Mouse (Mus musculus) lung, postnatal 0 days (tissue): ENCODE measurements around the gene Thpo.

Experiments
- CTCF ChIP-seq: IDR thresholded peaks from 2 replicates; pipeline ENCODE4 v1.5.1; 2016; ENCODE audit warnings: antibody characterized with exemption, mild to moderate bottlenecking
- EP300 ChIP-seq: IDR thresholded peaks from 2 replicates; pipeline ENCODE4 v1.6.1; 2016; ENCODE audit warnings: antibody characterized with exemption, mild to moderate bottlenecking, control low read depth

DNA sequence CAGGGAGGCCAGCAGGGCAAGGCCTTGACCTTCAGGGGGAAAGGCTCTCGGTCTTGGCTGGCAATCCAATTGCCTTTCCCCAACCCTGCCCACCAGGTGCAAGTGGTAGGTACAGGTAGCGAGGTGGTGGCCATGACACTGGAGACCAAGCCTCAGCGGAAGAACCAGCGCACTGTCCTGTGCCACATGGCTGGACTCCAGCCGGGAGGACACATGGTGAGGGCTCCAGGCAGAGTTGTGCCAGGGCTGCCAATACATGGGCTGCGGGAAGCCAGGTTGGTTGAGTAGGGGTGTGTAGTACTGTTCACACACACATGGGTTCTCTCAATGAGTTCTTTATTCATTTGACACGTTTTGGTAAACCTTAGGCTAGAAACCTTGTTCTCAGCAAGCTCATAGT is 1.9 kb upstream of the Thpo start:
- TF ChIP-seq CTCF (no peak), EP300 (no peak)
